Mouse (Mus musculus) monocyte, adult 5-6 weeks (primary cell): ENCODE data around the gene Gpatch8. TPM values are rescaled to one million over a fixed set of nuclear protein-coding genes. Genes with fewer than 3 reads are reported as not detected.

Experiments
- ATAC-seq: fragments of 153-309, 156-312 bp; replicated peaks from 2 replicates; pipeline ENCODE4 v1.8.0; 2017; ENCODE audit warnings: mild to moderate bottlenecking; ENCODE audit not compliant: low TSS enrichment, insufficient number of reproducible peaks, severe bottlenecking, poor library complexity, low FRiP score
- total RNA-seq: library from RNA; stranded (forward); fragments of 200-1000, 200-491, 200-594 nt; gene quantifications from 3 replicates; pipeline ENCODE4 v1.2.3, GENCODE M21; 2017

The Gpatch8 gene
- total RNA-seq, 1 experiment from 2014 or later = 34.8 TPM

DNA sequence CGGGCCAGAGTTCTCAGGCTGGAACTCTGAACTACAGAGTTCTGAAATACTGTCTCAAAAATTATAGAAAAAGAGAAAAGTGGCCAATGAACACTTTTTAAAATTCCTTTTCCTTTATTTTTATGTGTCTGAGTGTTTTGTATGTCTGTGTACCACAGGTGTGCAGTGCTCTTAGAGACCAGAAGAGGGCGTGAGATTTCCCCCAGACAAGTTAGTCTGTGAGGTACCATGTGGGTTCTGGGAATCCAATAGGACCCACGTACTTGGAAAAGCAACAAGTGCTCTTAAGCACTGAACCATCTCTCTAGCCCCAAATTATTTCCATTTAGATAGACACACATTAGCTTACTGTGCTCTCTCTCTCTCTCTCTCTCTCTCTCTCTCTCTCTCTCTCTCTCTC, 114.8 kb downstream of the Gpatch8 start:
- no peak for ATAC-seq

DNA sequence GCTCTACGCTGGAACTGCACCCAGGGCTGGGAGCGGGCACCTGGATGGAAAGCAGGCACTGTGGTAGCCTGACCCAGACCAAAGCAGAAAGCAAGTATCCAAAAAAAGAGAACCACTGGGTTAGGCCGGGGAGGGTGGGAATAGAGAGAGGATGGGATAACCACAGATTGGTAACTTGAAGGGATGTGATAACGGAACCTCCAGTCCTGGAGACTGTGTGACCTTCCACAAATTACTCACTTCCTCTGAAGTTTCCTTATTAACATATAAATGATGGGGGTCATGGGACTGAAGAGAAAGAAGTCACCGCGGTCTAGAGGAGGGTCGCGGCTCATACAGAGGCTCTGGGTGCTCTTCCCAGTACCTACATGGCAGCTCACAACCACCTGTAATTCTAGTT, 115.9 kb downstream of the Gpatch8 start:
- no peak for ATAC-seq

DNA sequence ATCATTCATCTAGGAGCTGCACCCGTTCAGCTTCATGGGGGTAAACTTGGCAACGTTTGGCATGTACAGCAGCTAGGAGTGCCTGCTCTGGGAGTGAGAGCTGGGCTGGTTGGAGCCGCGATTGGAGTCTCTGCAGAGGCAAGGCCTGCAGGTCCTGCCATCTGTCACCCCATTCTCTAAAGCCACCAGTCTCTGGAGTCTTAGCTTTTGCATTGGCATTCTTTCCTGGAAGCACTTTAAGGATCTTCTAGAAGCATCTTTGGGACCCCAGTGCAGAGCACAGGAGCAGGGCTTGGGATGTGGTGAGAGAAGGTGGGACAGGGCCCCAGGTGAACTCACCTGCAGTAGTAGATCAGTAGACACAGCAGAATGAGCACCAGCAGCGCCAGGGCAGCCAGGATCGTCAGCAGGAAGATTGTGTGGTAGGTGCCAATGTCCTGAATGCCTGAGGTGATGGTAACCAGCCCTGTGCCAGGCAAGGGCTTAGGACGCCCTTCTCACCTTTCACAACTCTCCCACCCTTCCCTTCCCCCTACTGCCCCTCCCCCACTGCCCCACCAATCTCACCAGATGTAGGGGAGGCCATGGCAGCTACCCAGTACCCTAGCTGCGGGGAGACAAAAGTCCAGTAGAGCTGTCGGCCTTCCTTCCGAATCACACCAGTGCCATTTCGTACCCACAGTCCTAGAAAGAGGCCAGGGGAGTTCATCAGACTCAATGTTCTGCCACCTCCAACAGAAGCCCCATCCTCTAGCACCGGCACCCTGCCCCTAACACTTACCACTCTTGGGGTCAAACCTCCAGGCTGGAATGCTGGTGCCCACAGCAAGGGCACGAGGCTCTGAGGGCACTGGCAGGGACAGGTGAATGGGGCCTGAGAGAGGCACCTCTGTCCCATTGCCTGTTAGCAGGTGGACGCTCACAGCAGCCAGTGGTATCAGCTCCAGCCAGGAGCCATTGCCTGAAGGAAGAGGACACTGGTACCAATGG, 116.8 kb downstream of the Gpatch8 start:
- no peak for ATAC-seq

DNA sequence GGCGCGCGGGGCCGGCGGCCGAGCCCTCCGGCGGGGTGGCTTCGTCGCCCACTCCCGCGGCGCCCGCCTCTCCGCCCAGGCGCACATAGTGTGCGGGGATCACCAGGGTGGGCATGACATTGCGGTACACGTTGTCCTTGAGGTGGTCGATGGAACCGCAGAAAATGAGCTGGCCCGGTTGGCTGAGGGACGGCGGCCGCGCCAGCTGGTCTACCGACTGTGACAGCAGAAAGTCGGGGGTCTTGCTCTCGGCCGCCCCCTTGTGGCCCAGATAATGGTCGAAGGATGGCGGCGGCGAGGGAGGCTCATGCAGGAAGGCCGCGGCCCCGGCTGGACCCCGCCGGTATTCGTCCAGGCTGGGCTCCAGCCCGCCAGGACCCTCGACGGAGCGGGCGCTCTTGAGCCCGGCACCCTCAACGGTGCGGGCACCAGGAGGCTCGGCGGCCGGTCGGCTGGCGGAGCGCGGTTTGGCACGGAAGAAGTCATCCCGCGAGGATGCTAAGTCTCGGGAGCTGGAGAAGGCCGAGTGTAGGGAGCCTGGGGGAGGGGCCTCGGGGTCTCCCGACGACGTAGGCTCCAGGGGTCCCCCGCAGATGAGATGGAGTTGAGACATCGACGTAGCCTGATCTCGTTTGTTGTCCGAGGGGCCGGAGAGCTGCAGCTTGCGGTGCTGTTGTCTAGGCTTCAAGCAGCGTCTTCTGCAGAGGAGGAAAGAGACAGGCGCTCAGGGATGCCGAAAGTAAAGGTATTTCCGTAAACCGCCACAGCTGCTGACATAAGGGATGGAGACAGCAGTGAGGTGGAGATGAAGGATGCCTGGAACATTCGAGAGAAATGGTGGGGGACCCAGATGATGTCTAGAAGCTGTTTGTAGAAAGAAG, 117.7 kb downstream of the Gpatch8 start:
- no peak for ATAC-seq

DNA sequence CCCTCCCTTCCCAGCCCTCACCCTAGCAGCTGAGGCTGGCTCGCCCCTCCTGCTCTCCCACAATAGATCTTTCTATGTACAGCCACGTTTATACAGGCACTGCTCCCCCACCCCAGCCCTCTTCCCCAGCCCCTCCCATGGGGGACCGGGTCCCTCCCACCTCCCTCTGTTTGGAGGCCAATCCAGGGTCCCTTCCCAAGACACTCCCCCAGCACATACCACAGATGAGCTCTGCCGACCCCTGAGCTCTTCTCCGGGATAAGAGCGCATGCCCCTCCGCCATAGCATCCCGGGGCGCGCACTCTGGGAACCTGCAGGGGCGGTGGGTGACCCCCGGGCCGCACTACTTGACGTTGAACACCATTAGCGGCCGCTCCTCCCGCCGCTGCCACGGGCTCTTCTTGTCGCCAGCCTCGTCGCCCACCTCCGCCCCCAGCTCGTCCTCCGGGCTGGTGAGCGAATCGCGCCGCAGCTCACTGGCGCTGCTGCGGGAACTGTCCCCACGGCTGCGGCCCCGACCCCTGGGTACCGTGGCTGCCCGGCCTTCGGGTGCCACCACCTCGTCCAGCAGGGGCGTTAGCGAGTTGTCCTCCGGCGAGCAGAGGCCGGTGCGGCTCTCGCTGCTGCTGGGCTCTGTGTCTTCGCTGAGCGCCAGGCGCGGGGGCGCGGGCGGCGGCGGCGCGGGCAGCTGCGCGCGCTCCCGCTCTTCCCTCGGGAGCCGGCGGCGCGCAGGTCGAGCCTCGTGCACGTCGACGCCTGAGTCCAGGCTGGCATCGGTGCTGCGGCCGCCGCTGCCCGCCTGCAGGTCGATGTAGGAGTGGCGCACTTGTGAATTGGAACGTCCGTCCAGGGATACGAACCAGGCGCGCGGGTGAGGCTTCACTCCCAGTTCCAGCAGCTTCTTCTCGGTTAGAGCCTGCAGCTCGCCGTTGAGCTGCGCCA, 118.8 kb downstream of the Gpatch8 start:
- no peak for ATAC-seq

DNA sequence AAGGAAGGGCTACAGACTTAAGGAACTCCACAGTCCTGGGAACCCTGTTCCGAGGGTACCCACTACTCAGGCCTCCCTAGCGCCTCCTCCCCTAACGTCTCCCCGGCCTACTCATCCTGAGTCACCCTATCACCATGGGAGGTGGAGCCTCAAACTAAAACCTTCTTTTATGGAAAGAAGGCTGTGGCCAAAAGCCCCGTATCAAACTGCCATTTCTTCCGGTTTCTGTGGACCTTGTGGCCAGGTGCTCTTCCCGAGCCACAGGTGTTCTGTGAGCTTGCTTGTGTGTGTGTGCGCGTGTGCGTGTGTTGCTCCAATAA, 119.8 kb downstream of the Gpatch8 start:
- no peak for ATAC-seq

DNA sequence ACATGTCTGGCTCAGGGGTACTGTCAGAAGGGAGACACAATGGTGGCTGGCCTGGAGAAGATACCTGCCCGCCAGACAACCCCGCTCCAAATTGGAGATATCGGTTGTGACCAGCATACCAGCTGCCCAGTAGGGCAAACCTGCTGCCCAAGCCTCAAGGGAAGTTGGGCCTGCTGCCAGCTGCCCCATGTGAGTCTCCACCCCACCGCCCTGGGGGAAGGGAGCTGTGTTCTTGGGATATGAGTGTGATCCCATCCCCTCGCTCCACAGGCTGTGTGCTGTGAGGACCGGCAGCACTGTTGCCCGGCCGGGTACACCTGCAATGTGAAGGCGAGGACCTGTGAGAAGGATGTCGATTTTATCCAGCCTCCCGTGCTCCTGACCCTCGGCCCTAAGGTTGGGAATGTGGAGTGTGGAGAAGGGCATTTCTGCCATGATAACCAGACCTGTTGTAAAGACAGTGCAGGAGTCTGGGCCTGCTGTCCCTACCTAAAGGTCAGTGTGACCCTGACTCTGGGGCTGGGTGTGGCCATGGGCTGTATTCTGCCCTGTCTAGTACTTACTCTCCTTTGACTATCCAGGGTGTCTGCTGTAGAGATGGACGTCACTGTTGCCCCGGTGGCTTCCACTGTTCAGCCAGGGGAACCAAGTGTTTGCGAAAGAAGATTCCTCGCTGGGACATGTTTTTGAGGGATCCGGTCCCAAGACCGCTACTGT, 120.3 kb downstream of the Gpatch8 start:
- ATAC-seq = no peak

DNA sequence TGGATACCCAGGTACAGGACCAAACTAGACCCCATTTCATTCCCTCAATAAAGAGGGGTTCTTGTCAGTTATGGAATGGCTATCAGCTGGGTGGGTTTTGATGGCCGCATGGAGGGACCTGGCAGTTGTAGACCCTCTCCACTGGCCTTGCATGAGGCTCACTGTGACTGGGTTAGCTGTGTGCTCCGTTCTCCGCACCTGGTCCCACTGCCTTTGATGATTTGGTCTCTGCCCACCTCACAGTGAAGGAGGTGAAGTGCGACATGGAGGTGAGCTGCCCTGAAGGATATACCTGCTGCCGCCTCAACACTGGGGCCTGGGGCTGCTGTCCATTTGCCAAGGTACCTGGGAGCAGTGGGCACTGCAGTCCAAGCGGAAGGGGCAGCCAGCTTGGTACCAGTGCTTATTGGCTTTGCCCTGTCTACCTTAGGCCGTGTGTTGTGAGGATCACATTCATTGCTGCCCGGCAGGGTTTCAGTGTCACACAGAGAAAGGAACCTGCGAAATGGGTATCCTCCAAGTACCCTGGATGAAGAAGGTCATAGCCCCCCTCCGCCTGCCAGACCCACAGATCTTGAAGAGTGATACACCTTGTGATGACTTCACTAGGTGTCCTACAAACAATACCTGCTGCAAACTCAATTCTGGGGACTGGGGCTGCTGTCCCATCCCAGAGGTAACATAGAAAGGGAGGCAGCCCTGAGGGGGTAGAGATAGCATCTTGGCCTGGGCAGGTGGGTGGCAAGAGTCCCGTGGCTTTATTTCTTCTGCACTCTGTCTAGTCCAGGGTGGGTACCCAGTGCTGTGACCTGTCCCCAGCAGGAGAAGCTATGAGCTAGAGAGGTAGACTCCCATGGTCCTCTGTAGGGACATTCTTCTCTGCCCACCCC, 121.1 kb downstream of the Gpatch8 start:
- no peak for ATAC-seq

DNA sequence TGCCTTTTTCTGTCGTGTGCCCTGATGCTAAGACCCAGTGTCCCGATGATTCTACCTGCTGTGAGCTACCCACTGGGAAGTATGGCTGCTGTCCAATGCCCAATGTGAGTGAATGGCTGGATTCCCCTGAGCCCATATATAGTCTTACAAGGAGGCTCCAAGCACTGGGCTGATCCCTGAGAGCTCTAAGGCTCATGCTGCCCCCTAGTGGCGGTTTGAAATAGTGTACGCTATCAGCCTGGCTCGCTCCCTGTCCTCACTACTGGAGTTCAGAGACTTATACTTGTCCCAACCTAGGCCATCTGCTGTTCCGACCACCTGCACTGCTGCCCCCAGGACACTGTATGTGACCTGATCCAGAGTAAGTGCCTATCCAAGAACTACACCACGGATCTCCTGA, 121.8 kb downstream of the Gpatch8 start:
- peak; percentile 40 for ATAC-seq

DNA sequence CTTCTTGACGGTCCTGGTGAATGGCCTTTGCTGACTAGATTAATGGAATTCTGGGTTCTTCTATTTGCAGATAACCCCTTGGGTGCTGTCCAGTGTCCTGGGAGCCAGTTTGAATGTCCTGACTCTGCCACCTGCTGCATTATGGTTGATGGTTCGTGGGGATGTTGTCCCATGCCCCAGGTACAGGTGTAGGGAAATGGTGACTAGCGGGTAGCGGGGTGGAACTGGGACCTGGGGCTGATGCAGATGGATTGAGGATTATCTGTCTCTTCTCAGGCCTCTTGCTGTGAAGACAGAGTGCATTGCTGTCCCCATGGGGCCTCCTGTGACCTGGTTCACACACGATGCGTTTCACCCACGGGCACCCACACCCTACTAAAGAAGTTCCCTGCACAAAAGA, 122.3 kb downstream of the Gpatch8 start:
- no peak for ATAC-seq

DNA sequence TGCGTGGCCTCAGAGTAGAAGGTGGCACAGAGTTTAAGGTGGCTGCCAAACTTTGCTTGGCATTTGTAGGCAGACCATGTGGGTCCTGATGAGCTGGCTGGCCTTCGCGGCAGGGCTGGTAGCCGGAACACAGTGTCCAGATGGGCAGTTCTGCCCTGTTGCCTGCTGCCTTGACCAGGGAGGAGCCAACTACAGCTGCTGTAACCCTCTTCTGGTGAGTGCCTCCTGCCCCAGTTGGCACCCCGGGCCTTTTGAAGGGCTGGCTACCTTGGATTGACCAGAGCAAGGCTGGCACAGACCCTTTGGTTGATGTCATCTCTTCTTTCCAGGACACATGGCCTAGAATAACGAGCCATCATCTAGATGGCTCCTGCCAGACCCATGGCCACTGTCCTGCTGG, 123.3 kb downstream of the Gpatch8 start:
- no peak for ATAC-seq

DNA sequence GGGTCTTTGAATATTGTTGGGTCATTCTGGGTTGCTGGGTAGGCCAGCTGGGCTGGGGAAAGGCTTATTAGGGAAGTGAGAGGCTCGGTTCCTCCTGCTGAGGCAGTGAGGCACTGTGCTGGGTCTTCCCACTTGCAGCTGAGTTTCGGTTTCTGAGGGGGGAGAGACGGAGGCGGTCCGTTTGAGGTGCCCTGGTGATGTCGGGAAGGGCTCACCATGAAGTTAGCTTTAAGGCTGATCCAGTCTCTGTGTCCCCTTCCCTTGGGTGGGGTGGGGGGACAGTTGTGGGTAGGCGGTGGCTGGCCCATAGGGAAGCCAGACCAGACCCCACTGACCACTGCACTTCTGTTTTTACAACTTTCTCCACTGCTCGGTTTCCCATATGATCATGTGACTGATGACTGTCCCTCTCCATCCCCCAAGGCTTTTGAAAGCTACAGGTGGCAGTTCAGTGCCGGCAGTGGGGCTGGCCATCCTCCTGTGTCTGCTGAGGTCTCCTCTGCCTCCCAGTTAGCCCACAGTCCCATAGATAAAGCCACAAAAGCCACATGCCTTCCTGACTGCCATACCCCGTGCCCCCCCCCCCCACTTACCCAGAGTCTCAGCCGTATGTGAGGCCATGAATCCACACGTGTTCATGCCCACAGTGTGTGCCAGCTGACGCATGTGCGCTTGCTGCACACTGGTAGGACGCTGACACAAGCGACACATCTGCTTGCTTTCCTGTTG, 123.9 kb downstream of the Gpatch8 start:
- peak; percentile 62 for ATAC-seq

DNA sequence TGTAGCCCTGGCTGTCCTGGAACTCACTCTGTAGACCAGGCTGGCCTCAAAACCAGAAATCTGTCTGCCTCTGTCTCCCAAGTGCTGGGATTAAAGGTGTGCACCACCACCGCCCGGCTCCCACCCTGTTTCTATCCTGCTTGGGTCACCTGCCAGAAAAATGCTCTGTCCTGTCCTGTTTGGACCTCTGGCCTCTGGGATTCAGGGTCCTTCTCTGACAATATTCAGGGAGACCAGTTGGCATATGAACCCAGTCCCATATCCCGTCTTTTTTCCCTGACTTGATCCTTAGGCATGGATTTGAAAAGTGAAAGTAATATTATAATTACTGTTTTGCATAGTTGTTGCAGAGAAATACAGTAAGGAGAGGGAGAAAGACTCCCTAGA, 124.5 kb downstream of the Gpatch8 start:
- ATAC-seq = no peak

DNA sequence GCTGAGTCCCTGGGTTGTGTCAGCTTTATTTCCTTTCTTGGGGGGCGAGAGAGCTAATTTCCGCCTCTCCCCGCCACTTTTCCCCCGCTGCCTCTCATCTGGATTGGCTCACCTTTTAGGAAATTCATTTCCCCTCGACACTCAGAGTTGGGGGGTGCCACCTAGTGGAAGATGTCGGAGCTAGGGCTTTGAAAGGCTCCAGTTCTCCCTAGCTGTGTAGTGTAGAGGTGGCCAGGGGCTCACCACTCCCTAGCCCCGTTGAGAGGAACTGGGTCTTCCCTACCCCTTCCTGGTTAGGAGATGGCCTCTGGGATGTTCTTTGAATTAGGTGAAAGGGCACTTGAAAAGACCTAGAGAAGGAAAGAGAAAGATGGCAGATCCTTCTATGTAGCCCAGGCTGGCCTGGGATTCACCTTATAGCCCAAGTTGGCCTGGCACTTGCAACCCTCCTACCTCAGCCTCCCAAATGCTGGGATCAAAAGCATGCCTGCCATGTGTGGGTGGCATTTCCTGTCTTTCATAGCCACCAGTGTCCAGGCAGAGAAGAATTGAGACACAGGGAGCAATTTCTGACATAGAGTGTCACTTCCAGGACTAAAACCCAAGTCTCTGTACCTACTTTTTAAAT, 125.1 kb downstream of the Gpatch8 start:
- ATAC-seq = no peak

DNA sequence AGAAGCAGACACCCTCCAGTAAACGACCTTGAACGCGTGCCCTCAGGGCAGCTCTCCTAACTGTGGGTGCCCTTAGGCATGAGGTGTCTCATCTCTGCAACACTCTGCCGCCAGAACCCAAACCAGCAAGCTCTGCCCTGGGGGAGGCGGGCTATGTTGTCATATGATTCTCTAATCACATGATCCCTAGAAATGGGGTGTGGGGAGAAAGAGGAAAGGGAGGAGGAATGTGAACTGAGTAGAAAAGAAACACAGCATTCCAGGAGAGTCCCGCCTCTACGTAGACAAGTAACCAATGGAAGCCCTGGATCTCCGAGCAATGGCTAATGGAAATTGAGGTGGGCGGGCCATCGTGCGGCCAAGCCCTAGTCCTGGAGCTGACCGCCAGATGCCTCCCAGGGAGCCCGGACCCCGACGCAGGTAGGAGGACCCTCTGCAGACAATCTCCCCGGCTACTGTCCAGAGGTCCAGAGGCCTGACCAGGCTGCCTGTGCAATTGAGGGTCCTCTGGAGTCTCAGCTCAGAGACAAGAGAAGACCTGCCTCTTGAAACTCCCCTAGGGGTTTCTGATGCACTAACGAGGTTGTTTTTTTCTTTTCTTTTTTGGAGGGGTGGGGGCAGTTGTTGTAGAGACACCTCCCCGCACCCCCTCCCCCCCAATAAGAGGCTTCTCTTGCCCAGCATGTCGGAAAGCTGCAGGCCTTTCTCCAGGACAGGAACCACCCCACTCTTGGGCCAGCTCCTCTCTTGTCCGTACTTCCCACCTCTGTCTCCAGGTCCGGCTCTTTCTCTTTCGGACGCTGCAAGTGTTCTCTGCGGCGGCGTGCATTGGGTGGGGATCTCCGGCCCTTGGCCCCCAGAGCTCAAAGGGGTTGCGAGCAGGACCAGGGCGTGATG, 125.8 kb downstream of the Gpatch8 start, which contains the start of gene Grn:
Gene Grn, plus strand, starts transcription at position 195 of the 897 bp plus-strand sequence.
- peak; percentile 73 for ATAC-seq
